Mouse (Mus musculus) splenic B cell, adult 2 months (primary cell): ENCODE results near the gene Ereg.

ENCODE experiments used
- DNase-seq: peaks from one replicate; pipeline ENCODE4 v3.0.0-alpha.2; 2011; ENCODE audit warnings: low read depth, low spot score
- H3K27me3 ChIP-seq: 2 replicates; pipeline ENCODE4 v1.6.1; 2012; ENCODE audit warnings: mild to moderate bottlenecking, low read length, moderate library complexity, mixed read lengths; ENCODE audit not compliant: control insufficient read depth, poor library complexity, insufficient read depth, severe bottlenecking
- H3K36me3 ChIP-seq: 2 replicates; pipeline ENCODE4 v1.6.1; 2012; ENCODE audit warnings: mild to moderate bottlenecking, low read length, moderate library complexity, mixed read lengths; ENCODE audit not compliant: control insufficient read depth, poor library complexity, insufficient read depth, severe bottlenecking

Gene Ereg

DNA sequence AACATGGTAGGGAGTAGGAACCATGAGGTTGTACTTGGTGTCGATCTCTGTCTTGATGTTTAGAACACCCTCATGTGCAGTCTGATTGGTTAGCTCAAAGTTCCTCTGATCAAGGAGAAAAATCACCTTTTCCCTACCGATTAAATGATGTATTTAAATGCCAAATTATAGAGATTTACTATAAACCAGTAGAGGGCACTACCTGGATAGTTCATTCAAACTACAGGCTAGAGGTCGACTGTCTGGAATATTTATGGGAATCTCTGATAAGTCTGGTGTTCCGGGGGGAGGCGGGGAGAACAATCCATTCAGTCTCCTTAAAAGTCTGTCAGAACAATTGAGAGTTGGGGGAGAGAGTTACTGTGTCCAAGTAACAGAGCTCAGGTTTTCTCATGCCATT lies 10.9 kb downstream of the Ereg start:
- DNase-seq = no peak
- Histone ChIP-seq H3K36me3 (no peaks in the 10 kb centered on the region), H3K27me3 (no peaks in the 10 kb centered on the region)

DNA sequence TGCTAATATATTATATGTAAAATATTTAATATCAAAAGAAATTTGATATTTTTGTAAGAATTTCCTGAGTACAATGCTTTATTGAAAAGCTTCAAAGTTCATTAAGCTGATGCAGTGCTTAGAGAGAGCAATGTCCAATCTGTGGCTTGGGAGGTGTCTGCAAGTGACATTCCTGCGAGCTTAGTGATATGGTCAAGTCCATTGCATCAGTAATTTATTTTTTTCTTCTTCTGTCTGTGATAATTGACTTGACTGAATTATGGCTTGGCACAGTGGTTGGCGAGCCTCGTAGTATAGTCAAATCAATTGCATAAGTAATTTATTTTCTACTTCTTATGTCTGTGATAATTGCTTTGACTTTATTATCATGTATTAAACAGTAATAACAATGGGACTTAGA lies 15.9 kb downstream of the Ereg start:
- no peaks in the 10 kb centered on the region for H3K36me3 ChIP-seq
- no peak for DNase-seq
- no peaks in the 10 kb centered on the region for H3K27me3 ChIP-seq

DNA sequence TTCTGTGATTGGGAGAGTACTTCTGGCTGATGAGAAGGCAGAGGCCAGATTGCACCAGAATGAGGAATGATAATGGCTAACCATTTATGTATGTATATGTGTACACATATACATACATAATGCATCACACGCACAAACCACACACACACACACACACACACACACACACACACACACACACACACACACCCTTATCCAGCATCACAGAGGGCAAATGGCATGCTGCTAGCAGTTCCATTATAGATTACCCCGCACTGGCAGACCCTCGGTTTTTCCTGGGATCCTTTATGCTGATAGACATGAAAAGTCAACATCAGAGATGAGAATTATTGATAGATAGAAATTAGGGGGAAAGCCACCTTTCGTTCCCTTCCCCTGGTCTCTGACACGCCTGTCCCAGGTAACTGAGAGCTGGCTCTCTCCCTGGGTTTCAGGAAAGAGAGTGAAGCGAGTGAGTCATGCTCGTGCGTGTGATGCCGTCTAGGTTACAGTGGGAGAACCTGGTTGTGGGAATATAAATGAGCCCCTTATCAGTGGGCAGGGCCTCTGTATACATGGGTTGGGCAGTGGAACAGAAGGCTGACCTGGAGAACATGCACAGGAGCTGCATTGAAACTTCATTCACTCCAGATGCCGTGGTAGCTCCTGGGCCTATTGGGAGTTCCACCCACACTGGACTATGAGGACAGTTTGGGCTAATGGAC lies 23.6 kb downstream of the Ereg start:
- no peaks in the 10 kb centered on the region for H3K27me3 ChIP-seq
- no peak for DNase-seq
- no peaks in the 10 kb centered on the region for H3K36me3 ChIP-seq

DNA sequence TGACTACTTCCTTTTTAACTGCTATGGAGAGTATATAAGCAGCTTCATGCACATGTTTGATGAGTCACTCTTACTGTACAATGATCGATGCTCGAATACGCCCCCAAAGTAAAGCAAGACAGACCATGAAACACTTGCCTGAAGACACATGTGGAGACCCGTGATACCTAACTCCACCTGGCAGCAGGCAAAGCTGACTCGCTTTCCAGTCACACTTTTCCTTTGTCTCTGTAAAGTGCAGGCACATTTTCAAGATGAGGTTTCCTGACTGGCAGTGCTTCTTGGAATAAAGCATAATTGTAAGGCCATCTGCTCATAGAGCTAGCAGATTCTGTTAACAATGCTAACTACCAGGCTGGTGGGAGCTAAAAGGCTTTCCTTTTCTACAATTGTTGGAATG lies 27.3 kb downstream of the Ereg start:
- no peaks in the 10 kb centered on the region for H3K36me3 ChIP-seq
- DNase-seq = no peak
- no peaks in the 10 kb centered on the region for H3K27me3 ChIP-seq

DNA sequence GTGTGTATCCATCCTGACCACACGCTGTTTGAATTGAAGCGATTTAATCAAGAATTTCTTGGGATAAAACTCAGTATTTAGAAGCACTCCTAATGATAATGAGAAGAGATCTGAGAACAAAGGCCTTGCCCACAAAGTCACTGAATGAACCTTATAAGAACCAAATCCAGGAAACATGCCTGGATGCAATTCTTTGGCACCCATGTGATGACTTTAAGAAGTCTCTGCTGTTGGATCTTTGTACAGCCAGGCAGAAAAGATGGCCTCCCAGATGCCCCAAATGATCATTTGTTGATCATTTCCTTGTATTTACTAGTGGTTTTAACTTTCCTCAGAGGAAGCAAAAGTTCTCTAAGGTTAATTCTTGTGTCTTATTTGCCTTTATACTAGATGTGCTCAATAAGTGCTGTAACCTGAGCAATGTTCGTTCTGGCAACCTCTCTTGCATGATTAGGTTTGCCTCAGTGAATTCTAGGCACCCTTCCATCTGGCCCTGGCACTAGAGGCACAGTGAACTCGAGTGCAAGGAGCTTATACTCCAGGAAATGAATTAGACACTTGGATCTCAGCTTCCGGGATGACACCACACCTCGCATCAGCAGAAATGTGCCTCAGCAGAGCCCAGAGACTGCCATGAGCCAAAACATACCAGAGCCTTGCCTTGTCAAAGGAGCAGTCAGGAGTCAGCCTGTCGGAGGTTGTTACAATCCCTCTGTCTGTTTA lies 29.7 kb downstream of the Ereg start:
- DNase-seq = no peak
- Histone ChIP-seq H3K36me3 (no peaks in the 10 kb centered on the region), H3K27me3 (no peaks in the 10 kb centered on the region)

DNA sequence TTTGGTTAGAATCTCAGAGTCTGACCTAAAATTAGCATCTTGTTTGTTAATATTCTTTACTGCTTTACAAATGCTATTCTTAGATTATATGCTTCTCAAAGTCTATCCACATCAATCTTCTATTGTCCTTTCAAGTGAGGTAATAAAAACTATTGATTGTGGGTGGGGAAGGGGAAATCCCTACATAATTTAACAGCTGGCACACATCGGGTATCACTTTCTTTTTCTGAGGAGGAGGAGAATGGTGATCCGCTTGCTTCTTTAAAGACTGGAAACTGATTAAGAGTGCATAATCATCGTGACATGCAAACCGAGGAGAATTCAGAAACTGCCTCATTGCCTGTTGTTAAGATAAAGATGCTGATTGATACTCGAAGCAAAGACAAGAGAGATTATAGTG lies 31.8 kb downstream of the Ereg start:
- Histone ChIP-seq H3K27me3 (no peaks in the 10 kb centered on the region), H3K36me3 (no peaks in the 10 kb centered on the region)
- DNase-seq = no peak

DNA sequence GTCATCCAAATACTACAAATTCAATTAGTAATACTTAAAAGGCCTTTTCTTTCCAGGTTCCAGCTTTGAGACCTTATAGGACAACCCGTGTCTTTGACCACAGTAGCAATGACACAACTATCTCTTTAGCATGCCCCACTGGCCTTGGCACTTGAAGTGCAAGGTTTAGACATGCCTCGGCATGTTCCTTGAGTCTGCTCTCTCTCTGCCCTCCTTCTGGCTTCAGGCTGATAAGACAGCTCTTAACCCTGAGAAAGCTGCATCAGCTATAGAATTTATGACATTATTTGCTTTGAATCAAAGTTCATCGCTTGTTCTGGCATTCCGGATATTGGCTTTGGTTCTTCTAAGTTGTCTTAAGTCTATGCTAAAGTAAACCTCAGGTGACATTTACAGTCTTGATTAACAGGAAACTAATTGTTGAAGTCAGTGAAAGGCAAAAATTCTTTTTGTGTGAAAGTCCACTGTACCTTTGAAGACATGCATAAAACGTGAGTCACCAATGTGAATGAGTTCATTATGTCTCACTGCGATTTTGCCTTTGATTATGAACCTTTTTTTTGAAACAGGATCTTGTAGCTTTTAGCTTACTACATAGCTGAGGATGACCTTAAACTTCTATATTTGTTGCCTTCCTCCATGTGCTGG lies 35.7 kb downstream of the Ereg start:
- Histone ChIP-seq H3K36me3 (no peaks in the 10 kb centered on the region), H3K27me3 (no peaks in the 10 kb centered on the region)
- DNase-seq = no peak

DNA sequence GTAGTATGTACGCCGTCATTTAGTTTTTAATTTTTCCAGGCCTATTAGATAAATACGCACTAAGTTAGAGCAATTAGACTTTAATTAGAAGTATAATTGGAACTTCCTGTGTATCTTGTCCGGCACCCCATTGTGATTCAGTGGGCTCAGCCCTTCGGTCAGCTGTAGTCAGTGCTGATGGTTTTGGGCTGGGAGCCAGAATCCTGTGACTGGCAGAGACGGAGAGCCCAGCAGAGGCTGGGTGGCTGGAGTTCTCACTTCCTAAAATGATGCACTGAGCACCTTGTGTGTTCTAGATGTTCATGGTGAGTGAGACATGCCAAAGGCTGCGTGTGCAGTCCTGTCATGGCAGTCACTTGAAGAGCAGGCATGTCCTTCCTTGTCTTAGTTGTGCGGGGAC lies 36.6 kb downstream of the Ereg start:
- no peak for DNase-seq
- Histone ChIP-seq H3K27me3 (no peaks in the 10 kb centered on the region), H3K36me3 (no peaks in the 10 kb centered on the region)

DNA sequence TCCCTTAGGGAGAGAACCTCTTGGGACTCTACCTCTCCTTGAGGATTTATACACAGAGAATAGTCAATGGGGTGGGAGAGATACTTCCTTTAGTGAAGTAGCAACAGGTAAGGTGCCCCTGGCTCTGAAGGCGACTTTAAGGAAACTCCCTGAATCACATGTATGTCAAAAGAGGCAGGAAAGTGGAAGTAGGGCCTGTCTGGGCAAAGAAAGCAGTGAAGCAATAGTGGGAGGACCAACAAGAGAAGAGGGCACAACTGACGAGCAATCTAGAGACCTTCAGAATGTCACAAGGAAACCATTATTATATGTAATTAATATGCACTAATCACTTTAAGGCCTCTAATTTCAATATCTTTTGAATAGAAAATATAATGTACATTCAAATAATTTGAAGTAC lies 39.5 kb downstream of the Ereg start:
- H3K27me3 ChIP-seq = no peaks in the 10 kb centered on the region
- DNase-seq = no peak
- no peaks in the 10 kb centered on the region for H3K36me3 ChIP-seq

DNA sequence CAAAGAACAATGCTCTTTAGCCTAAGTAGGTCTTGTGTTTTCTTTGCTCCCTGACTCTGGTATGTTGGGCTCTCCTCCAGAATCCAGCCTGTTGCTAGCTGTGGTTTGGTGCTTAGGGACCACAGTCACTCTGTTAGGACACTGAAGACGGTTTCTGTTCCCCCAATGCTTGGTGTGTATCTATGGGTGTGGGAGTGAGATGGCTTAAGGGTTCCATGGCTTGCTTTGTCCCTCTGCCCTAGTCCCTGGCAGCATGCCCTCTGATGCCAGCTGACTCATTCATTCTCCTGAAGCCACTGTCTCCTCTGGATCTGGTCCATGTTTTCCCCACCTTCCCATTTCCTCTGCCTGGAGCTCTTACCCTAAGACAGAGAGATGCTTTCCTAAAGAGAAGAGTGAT lies 40.2 kb downstream of the Ereg start:
- H3K36me3 ChIP-seq = no peaks in the 10 kb centered on the region
- no peak for DNase-seq
- no peaks in the 10 kb centered on the region for H3K27me3 ChIP-seq

DNA sequence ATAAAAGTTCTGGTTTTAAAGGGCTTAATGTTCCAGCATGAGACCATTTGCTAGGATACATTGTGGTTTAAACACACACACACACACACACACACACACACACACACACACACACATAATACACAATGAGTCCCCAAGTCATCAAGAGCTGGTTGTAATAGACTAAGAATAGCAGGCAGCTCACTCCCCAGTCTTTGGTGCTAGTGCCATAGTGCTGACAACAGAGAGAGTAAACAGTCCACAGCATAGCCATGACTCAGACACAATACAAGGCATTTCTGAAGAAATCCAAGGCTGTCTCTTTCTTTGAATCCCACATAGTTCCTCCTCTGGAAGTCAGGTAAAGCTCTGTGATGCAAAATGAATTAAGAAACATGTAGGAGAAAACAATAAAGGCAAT lies 44.2 kb downstream of the Ereg start:
- Histone ChIP-seq H3K27me3 (no peaks in the 10 kb centered on the region), H3K36me3 (no peaks in the 10 kb centered on the region)
- no peak for DNase-seq

DNA sequence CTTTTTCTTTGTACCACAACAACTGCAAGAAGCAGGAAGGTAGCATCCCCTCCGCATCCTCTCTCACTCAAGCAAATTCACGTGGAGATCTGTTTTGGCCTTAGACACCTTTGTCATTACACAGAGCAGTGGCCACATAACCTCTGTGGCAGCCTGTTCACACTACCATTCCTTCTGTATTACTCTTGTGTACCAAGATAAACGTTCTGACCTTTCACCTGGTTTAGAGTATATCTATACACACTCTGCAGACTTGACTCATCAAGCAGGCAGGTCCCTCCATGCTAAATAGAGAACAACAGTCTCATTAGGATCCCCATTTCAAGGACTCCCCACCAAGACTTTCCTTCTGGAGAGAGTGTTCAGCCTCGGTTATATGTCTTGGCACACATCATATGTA lies 49.0 kb downstream of the Ereg start:
- Histone ChIP-seq H3K27me3 (no peaks in the 10 kb centered on the region), H3K36me3 (no peaks in the 10 kb centered on the region)
- no peak for DNase-seq

DNA sequence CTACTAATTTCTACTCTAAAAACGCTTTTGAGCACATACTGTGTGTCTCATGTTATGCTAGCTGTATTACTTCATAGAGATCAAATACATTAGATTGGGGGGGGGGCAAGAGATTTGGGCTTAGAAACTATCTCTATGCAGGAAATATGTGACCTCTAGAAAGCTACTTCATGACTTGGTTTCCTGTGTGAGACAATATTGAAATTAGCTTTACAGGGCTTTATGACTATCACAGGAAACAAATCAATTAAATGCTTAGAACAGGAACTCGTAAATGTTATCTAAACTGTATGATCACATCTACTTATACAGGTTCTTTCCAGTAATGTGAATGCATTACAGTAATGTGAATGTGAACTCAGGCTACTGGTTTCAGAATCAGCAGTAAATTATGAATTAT lies 49.7 kb downstream of the Ereg start:
- no peaks in the 10 kb centered on the region for H3K27me3 ChIP-seq
- no peaks in the 10 kb centered on the region for H3K36me3 ChIP-seq
- DNase-seq = no peak

DNA sequence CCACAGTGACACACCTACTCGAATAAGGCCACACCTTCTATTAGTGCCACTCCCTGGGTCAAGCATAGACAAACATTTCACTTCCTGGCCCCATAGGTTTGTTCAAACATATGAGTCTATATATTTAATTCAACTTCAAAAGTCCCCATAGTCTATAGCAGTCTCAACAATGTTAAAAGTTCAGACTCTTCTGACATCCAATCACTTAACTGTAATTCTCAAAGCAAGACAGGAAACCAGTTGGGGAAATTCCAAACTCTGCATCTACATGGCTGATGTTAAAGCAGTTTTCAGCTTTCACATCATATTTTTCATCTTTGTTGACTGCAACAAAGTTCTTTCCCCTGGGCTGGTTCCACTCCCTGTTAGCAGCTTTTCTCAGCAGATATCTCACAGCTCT lies 52.2 kb downstream of the Ereg start:
- no peak for DNase-seq
- H3K27me3 ChIP-seq = no peaks in the 10 kb centered on the region
- no peaks in the 10 kb centered on the region for H3K36me3 ChIP-seq

DNA sequence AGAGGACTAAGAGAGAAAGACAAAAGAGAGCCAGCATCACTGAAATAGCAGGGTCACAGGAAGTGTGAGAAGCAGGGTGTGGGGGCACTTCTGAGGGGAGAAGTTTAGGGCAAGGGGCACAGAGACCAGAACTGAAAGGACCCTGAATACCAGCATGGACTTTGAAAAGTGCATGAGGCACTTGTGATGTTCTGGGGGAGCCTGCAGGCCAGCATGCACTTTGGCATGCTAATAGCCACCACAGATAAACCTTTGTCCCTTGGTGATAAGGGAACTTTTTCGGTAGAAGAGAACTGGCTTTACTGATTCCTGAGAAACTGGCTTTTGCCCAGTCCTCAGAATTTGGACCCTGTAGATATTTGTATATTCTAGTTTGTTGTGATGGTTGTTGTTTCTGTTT lies 60.5 kb downstream of the Ereg start:
- no peak for DNase-seq
- Histone ChIP-seq H3K36me3 (no peaks in the 10 kb centered on the region), H3K27me3 (no peaks in the 10 kb centered on the region)
